Comparison of ENCODE assay signal across 8 mouse cellular contexts in genomic region chr2:127482533-127482911, GRCm38 (mm10). TPM values are rescaled to one million over a fixed set of nuclear protein-coding genes. Genes with fewer than 3 reads are reported as not detected.
DNase-seq lines count a peak whose midpoint lies in the region; ATAC-seq and TF ChIP-seq lines count a peak whose summit lies in the region.

No protein-coding gene starts in this region.

- H3K27ac ChIP-seq in forebrain, embryonic 11.5 days (ENCODE audit: low read depth, low read length), result no peak overlapping the region

- peak; percentile 29 for DNase-seq in WW6 (ENCODE audit: low read depth, low spot score)
- DNase-seq in forebrain, embryonic 11.5 days (ENCODE audit: low spot score), result peak; percentile 73
- DNase-seq in heart, postnatal 10 days, result peak; percentile 83 to 86
- DNase-seq in kidney, postnatal 36 days, result peak; percentile 80 to 84
- peak; percentile 43 for DNase-seq in skeletal muscle tissue, adult 2 months (ENCODE audit: low read depth, low spot score)
- DNase-seq in adipocyte (ENCODE audit: low spot score), result no peak

- H3K9me3 ChIP-seq in E14TG2a.4 (ENCODE audit: low read length), result peaks cover 4% of the 10 kb centered on the region; the same call in 1 of the 2 replicates
- no peaks in the 10 kb centered on the region for H3K9me3 ChIP-seq in forebrain, embryonic 11.5 days (ENCODE audit: control insufficient read depth, low read length)
- no peaks in the 10 kb centered on the region for H3K9me3 ChIP-seq in megakaryocyte, embryonic 14.5 days

- no peak for TF ChIP-seq CTCF in E14TG2a.4 (conservative IDR thresholded peaks at IDR 0.05; ENCODE audit: low read length)

- H3K27me3 ChIP-seq in E14TG2a.4 (ENCODE audit: insufficient read depth, low read length), result peaks cover 89% of the 10 kb centered on the region
- peaks cover 52% of the 10 kb centered on the region for H3K27me3 ChIP-seq in forebrain, embryonic 11.5 days (ENCODE audit: control insufficient read depth, insufficient read depth, low read length)
- H3K27me3 ChIP-seq in megakaryocyte, embryonic 14.5 days (replicated peaks), result peaks cover 95% of the 10 kb centered on the region

- H3K4me3 ChIP-seq in E14TG2a.4 (replicated peaks; ENCODE audit: low read length), result peak overlapping the region; percentile 88
- peak overlapping the region; percentile 35 for H3K4me3 ChIP-seq in forebrain, embryonic 11.5 days (ENCODE audit: low read depth, low read length)
- H3K4me3 ChIP-seq in megakaryocyte, embryonic 14.5 days (replicated peaks), result peak overlapping the region; percentile 89

- intact Hi-C loops in heart, postnatal 10 days (cut with DNase I), result no loop called here

- ATAC-seq in forebrain, embryonic 11.5 days (replicated peaks; ENCODE audit: low FRiP score), result 0 out of 2 replicates have a peak, but pooled peaks have one; percentile 65

- under 1% methylated on average over 20 of the region's 21 CpGs for WGBS in forebrain, embryonic 11.5 days

- H3K9ac ChIP-seq in forebrain, embryonic 11.5 days (ENCODE audit: low read length), result no peak overlapping the region; the same call in 1 of the 2 replicates

- no peaks in the 10 kb centered on the region for H3K36me3 ChIP-seq in E14TG2a.4 (ENCODE audit: insufficient read depth, low read length)
- H3K36me3 ChIP-seq in forebrain, embryonic 11.5 days (ENCODE audit: control insufficient read depth, insufficient read depth, low read length), result no peaks in the 10 kb centered on the region
- H3K36me3 ChIP-seq in megakaryocyte, embryonic 14.5 days (replicated peaks; ENCODE audit: low read length), result no peaks in the 10 kb centered on the region

- peak overlapping the region; percentile 67 for H3K4me2 ChIP-seq in forebrain, embryonic 11.5 days (ENCODE audit: low read depth, low read length, severe bottlenecking)

- H3K4me1 ChIP-seq in E14TG2a.4 (replicated peaks; ENCODE audit: low read depth, low read length), result peaks cover 39% of the 10 kb centered on the region
- peaks cover 13% of the 10 kb centered on the region; the same call in 1 of the 2 replicates for H3K4me1 ChIP-seq in forebrain, embryonic 11.5 days (replicated peaks; ENCODE audit: control insufficient read depth, insufficient read depth, low read length)
- peaks cover 37% of the 10 kb centered on the region for H3K4me1 ChIP-seq in megakaryocyte, embryonic 14.5 days

RNA-seq across cellular contexts. Expression of gene Fahd2a, which starts 38.2 kb away (rescaled TPM):
- polyA plus RNA-seq in forebrain, embryonic 11.5 days (2014; fragmentation: Nextera tagmentation; extraction: Ambion mirVana), result 25.8 and 26.0 TPM in 2 replicates
- 10 to 100 TPM; 25.2 to 25.3 TPM for total RNA-seq in heart, postnatal 10 days (2021)
- polyA plus RNA-seq in megakaryocyte, embryonic 14.5 days (2012; ENCODE audit: insufficient read depth, low replicate concordance), result 15.2 TPM in 1 of 2 replicates, not detected in the other

RNA-seq across cellular contexts. Expression of gene Kcnip3, which starts 39.4 kb away (rescaled TPM):
- polyA plus RNA-seq in forebrain, embryonic 11.5 days (2014; fragmentation: Nextera tagmentation; extraction: Ambion mirVana), result 4.6 and 6.3 TPM in 2 replicates
- 1 to 10 TPM; 1.2 to 1.8 TPM for total RNA-seq in heart, postnatal 10 days (2021)
- polyA plus RNA-seq in megakaryocyte, embryonic 14.5 days (2012; ENCODE audit: insufficient read depth, low replicate concordance), result 0.16 TPM in 1 of 2 replicates, not detected in the other

RNA-seq across cellular contexts. Expression of gene Gpat2, which starts 57.5 kb away (rescaled TPM):
- polyA plus RNA-seq in forebrain, embryonic 11.5 days (2014; fragmentation: Nextera tagmentation; extraction: Ambion mirVana), result 0.16 and 0.40 TPM in 2 replicates
- total RNA-seq in heart, postnatal 10 days (2021), result not detected
- not detected in 2 replicates for polyA plus RNA-seq in megakaryocyte, embryonic 14.5 days (2012; ENCODE audit: insufficient read depth, low replicate concordance)

RNA-seq across cellular contexts. Expression of gene Prom2, which starts 58.7 kb away (rescaled TPM):
- 0.48 and 0.63 TPM in 2 replicates for polyA plus RNA-seq in forebrain, embryonic 11.5 days (2014; fragmentation: Nextera tagmentation; extraction: Ambion mirVana)
- under 1 TPM in 1 of 2 experiments, not detected in 1; 0.17 TPM for total RNA-seq in heart, postnatal 10 days (2021)
- not detected in 2 replicates for polyA plus RNA-seq in megakaryocyte, embryonic 14.5 days (2012; ENCODE audit: insufficient read depth, low replicate concordance)

Comparison
In these comparisons a context has a peak if more than half of its experiments do, and no peak if none do; other contexts are left out.
1. H3K4me3 ChIP-seq: peak in every context shown above with its lines; median percentile 89 in megakaryocyte, embryonic 14.5 days; 88 in E14TG2a.4; 35 in forebrain, embryonic 11.5 days.